In the genomic region with DNA sequence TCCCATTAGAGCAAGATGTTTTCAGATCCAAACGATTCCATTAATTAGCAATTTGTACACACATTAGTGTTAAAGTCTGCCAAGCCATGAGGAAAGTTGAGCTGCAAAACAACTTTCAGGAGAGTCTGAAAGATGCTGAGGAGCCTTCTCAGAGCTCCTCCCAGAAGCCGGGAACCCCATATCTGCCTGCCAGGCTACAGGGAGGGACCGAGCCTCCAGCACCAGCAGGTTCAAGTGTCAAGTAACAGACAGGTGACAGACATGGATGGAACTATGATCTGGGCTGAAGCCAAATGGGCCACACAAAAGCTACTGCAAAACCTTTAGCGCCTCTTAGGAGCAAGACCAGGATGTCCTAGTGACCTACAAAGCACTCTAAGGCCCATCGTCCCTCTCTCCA, we compare ENCODE assay signal across 20 mouse cellular contexts.
DNase-seq lines count a peak whose midpoint lies in the region; ATAC-seq and TF ChIP-seq lines count a peak whose summit lies in the region.
"Had no signal": no experiment of that assay in that cellular context is flagged by ENCODE, and none has a peak within 500 bp of the region (broad histone marks: within the 10 kb centered on the region; RNA-seq: fewer than 3 reads in every experiment).

No protein-coding gene starts in this region.

- no peak for TF ChIP-seq EP300 in heart, adult 2 months (IDR thresholded peaks at IDR 0.05; ENCODE audit: insufficient read depth, low read depth, low read length)

- H3K9ac ChIP-seq in heart, embryonic 15.5 days, result no peak overlapping the region
- no peak overlapping the region for H3K9ac ChIP-seq in heart, adult 2 months (ENCODE audit: low read depth, low read length)
- H3K9ac ChIP-seq in liver, embryonic 16.5 days (ENCODE audit: low read depth, low read length), result peak overlapping the region; percentile 38
- H3K9ac ChIP-seq: embryonic facial prominence, embryonic 15.5 days; forebrain, embryonic 12.5 days; midbrain, embryonic 15.5 days; neural tube, embryonic 15.5 days had no signal

- no peak for TF ChIP-seq POLR2A in heart, adult 2 months (IDR thresholded peaks at IDR 0.05; ENCODE audit: insufficient read depth, low read depth, low read length)
- no peak for TF ChIP-seq POLR2A in brain, embryonic 14.5 days (IDR thresholded peaks at IDR 0.05; ENCODE audit: borderline replicate concordance, extremely low read depth, insufficient read depth, insufficient read length, poor library complexity, severe bottlenecking)
- TF ChIP-seq POLR2A in cerebellum, adult 2 months (IDR thresholded peaks at IDR 0.05; ENCODE audit: borderline replicate concordance, insufficient read depth, low read length), result no peak

- no peak for DNase-seq in heart, adult 2 months
- peak; percentile 30 for DNase-seq in brain, embryonic 14.5 days (ENCODE audit: low read depth)
- no peak for DNase-seq in testis, postnatal 14 days (ENCODE audit: low spot score)
- no peak for DNase-seq in cerebellum, adult 2 months
- no peak for DNase-seq in urinary bladder, postnatal 4 days (ENCODE audit: low spot score in 2 of 2)
- DNase-seq: cerebellum, adult 11 months; cerebellum, postnatal 14 days; embryo, embryonic 11 days; gastrocnemius, postnatal 14 days; kidney, adult 11 months; thymus, postnatal 14 days had no signal

- intact Hi-C loops in heart, adult 2 months (cut with DNase I), result no loop called here

- 66% methylated on average over 5 of the region's 5 CpGs for WGBS in heart, embryonic 15.5 days
- 73% methylated on average over 5 of the region's 5 CpGs for WGBS in heart, adult 2 months
- WGBS in liver, embryonic 16.5 days (ENCODE audit: insufficient replicate concordance), result 39% methylated on average over 5 of the region's 5 CpGs
- WGBS in cerebellum, adult 2 months, result 76% methylated on average over 5 of the region's 5 CpGs

- H3K4me3 ChIP-seq in heart, embryonic 15.5 days, result no peak overlapping the region
- no peak overlapping the region for H3K4me3 ChIP-seq in heart, adult 2 months
- no peak overlapping the region for H3K4me3 ChIP-seq in liver, embryonic 16.5 days (ENCODE audit: low read depth, low read length)
- H3K4me3 ChIP-seq in cerebellum, adult 2 months (replicated peaks; ENCODE audit: insufficient read depth, low read depth, low read length), result no peak overlapping the region
- H3K4me3 ChIP-seq: embryonic facial prominence, embryonic 15.5 days; forebrain, embryonic 12.5 days; midbrain, embryonic 15.5 days; myocyte; neural tube, embryonic 15.5 days had no signal

- H3K79me2 ChIP-seq in heart, adult 2 months (replicated peaks; ENCODE audit: control insufficient read depth, insufficient read depth, low read length), result no peaks in the 10 kb centered on the region

- H3K27me3 ChIP-seq in heart, embryonic 15.5 days, result no peaks in the 10 kb centered on the region
- H3K27me3 ChIP-seq in heart, adult 2 months (ENCODE audit: control insufficient read depth, insufficient read depth, low read length), result no peaks in the 10 kb centered on the region
- H3K27me3 ChIP-seq in liver, embryonic 16.5 days (ENCODE audit: control insufficient read depth, insufficient read depth, low read depth, low read length), result no peaks in the 10 kb centered on the region
- H3K27me3 ChIP-seq in cerebellum, adult 2 months (ENCODE audit: control insufficient read depth, insufficient read depth, low read length), result no peaks in the 10 kb centered on the region
- H3K27me3 ChIP-seq: embryonic facial prominence, embryonic 15.5 days; forebrain, embryonic 12.5 days; midbrain, embryonic 15.5 days; neural tube, embryonic 15.5 days had no signal

- H3K9me3 ChIP-seq in heart, embryonic 15.5 days (replicated peaks), result no peaks in the 10 kb centered on the region
- no peaks in the 10 kb centered on the region for H3K9me3 ChIP-seq in liver, embryonic 16.5 days (replicated peaks; ENCODE audit: control insufficient read depth, low read length)
- H3K9me3 ChIP-seq: embryonic facial prominence, embryonic 15.5 days; forebrain, embryonic 12.5 days; midbrain, embryonic 15.5 days; neural tube, embryonic 15.5 days had no signal

- no peak overlapping the region for H3K4me2 ChIP-seq in heart, embryonic 15.5 days
- peak overlapping the region; percentile 47 for H3K4me2 ChIP-seq in liver, embryonic 16.5 days (ENCODE audit: low read depth, low read length)
- H3K4me2 ChIP-seq: embryonic facial prominence, embryonic 15.5 days; forebrain, embryonic 12.5 days; midbrain, embryonic 15.5 days; neural tube, embryonic 15.5 days had no signal

- peak overlapping the region; percentile 56; the same call in 1 of the 2 replicates for H3K27ac ChIP-seq in heart, embryonic 15.5 days
- no peak overlapping the region for H3K27ac ChIP-seq in heart, adult 2 months
- peak overlapping the region; percentile 94 for H3K27ac ChIP-seq in liver, embryonic 16.5 days (ENCODE audit: low read length)
- H3K27ac ChIP-seq in cerebellum, adult 2 months (ENCODE audit: insufficient read depth, low read length), result no peak overlapping the region
- H3K27ac ChIP-seq: embryonic facial prominence, embryonic 15.5 days; forebrain, embryonic 12.5 days; macrophage; midbrain, embryonic 15.5 days had no signal

- no peak for TF ChIP-seq CTCF in heart, adult 2 months (IDR thresholded peaks at IDR 0.05)
- TF ChIP-seq CTCF in brain, embryonic 14.5 days (IDR thresholded peaks at IDR 0.05; ENCODE audit: borderline replicate concordance, extremely low read depth, insufficient read depth, insufficient read length), result no peak
- no peak for TF ChIP-seq CTCF in cerebellum, adult 2 months (IDR thresholded peaks at IDR 0.05; ENCODE audit: borderline replicate concordance, insufficient read depth, low read depth, low read length)

- no peak for ATAC-seq in heart, embryonic 15.5 days (replicated peaks; ENCODE audit: insufficient number of reproducible peaks, insufficient read depth, low FRiP score, low read depth)
- ATAC-seq in erythroid progenitor cell, adult 5-6 weeks (replicated peaks; ENCODE audit: low FRiP score, poor library complexity, severe bottlenecking), result peak; percentile 75
- ATAC-seq in liver, embryonic 16.5 days (ENCODE audit: low read depth), result peak; percentile 74
- ATAC-seq: midbrain, embryonic 15.5 days had no signal

- peaks cover 34% of the 10 kb centered on the region for H3K4me1 ChIP-seq in heart, embryonic 15.5 days (replicated peaks)
- H3K4me1 ChIP-seq in heart, adult 2 months (ENCODE audit: control insufficient read depth, insufficient read depth, low read length), result no peaks in the 10 kb centered on the region; the same call in 1 of the 2 replicates
- H3K4me1 ChIP-seq in liver, embryonic 16.5 days (ENCODE audit: control insufficient read depth, low read depth, low read length), result peaks cover 28% of the 10 kb centered on the region
- H3K4me1 ChIP-seq in cerebellum, adult 2 months (ENCODE audit: control insufficient read depth, insufficient read depth, low read length), result peaks cover 31% of the 10 kb centered on the region
- H3K4me1 ChIP-seq: midbrain, embryonic 15.5 days had no signal

- no peaks in the 10 kb centered on the region for H3K36me3 ChIP-seq in heart, embryonic 15.5 days
- H3K36me3 ChIP-seq in heart, adult 2 months (ENCODE audit: control insufficient read depth, insufficient read depth, low read length), result no peaks in the 10 kb centered on the region
- H3K36me3 ChIP-seq in liver, embryonic 16.5 days (ENCODE audit: control insufficient read depth, insufficient read depth), result no peaks in the 10 kb centered on the region
- H3K36me3 ChIP-seq: embryonic facial prominence, embryonic 15.5 days; forebrain, embryonic 12.5 days; midbrain, embryonic 15.5 days had no signal

Comparison
In these comparisons a context has a peak if more than half of its experiments do, and no peak if none do; other contexts are left out.
1. H3K27ac ChIP-seq: peak in heart, embryonic 15.5 days (single experiment) and liver, embryonic 16.5 days (single experiment); none in heart, adult 2 months (single experiment) and cerebellum, adult 2 months (single experiment).